Mouse (Mus musculus) lung, postnatal 14 days (tissue): ENCODE results near the gene Fam193a.

Source experiments
- DNase-seq: peaks from one replicate; pipeline ENCODE4 v3.0.0; 2021

The Fam193a gene

DNA sequence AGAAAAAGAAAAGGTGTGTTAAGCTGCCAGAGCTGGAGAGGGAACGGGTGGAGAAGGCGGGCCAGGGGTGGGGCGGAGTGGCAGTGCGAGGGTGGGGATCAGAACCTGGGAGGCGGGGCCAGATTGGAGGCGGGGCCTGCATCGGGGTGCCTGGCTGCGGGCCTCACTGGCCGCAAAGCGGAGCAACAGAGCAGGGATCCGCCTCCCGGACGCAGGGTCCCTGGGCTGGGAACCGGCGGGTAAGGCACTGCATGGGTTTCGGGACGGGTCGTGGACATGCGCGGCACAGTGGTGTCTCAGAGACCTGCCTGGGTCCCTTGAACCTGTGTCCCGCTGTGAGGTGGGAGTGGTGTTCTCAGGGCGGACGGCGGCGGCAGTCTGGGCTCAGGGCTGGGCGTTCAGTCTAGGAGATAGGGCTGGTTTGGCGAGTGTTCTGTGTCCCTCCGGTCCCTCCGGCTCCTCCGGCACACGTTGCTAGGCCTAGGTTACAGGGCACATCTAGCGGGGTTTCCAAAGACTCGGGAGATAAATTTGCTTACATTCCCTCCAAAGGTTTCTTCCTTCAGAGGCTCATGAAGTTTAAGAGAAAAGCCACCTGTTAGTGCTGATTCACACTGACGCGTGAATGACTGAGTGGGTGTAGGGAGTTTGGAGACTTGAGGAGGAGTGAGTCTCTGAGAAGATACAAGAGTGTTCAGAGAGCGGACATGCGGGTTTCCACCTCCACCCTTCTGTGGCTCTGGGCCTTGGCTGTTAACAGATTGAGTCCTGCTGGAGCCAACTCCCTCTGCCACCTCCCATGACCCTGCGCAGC, 156.1 kb downstream of the Fam193a start, which contains the start of gene Sh3bp2:
TSS of gene Sh3bp2 (plus strand) at position 176 of the 814 bp plus-strand sequence.
- peak; percentile 98 for DNase-seq

DNA sequence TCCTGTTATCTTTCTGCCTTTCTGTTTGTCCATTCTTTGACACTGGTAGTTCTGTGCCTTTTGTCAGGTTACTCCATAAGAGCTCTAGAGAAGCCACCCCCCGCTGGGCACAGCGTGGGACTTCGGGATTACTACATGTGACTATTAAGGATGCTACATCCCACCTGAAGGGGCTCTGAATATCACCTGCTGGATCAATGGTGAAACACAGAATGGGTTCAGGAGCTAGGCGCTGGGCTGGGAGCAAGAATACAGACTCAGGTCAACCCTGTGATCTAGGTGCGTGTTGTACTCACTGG, 156.7 kb downstream of the Fam193a start:
- DNase-seq, result no peak

- DNase-seq, result no peak
Measured at GRCm38 (mm10) chr5:34527352-34527751, 157.6 kb downstream of the Fam193a start.

DNA sequence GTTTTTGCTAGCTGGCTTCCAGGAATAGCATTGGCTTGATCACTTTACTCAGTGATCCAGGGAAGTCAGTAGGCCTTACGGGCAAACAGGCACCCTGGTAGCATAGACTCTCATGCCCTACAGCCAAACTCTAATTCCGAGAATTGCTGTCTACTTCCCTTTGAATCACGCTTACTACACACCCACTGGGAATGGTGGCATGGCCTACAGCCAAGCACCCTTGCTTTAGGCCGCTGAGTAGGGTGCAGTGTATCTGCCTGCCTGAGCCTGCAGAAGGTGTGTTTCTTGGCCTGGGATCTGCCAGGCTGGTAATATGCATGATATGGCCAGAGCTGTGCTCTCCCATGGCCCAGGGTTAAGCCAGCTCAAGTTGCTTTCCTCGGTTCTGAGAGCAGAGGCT, 159.0 kb downstream of the Fam193a start:
- DNase-seq, result no peak

- no peak for DNase-seq
Measured at GRCm38 (mm10) chr5:34530116-34530515, 160.4 kb downstream of the Fam193a start.

- DNase-seq, result no peak
Measured at GRCm38 (mm10) chr5:34530687-34531086, 161.0 kb downstream of the Fam193a start.

DNA sequence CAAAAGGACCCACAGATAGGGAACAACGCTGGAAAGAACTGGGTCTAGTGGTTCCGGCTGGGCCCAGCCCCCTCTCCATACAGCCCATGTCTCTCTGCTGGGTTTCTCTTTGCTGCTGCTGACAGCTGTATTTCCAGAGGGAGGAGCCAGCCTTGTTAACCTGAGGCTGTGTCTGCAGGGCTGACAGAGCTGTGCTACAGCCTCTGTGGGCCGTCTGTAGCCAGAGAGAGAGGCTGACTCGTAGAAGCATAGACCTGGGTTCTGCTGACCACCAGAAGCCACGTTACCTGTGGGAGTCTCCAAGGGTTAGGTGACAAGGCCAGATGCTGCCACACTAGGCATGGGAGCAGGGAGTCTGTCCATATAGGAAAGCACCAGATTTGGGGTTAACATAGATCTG, 163.3 kb downstream of the Fam193a start:
- DNase-seq, result no peak

GRCm38 (mm10) chr5:34533820-34534219, 164.1 kb downstream of the Fam193a start:
- no peak for DNase-seq

DNA sequence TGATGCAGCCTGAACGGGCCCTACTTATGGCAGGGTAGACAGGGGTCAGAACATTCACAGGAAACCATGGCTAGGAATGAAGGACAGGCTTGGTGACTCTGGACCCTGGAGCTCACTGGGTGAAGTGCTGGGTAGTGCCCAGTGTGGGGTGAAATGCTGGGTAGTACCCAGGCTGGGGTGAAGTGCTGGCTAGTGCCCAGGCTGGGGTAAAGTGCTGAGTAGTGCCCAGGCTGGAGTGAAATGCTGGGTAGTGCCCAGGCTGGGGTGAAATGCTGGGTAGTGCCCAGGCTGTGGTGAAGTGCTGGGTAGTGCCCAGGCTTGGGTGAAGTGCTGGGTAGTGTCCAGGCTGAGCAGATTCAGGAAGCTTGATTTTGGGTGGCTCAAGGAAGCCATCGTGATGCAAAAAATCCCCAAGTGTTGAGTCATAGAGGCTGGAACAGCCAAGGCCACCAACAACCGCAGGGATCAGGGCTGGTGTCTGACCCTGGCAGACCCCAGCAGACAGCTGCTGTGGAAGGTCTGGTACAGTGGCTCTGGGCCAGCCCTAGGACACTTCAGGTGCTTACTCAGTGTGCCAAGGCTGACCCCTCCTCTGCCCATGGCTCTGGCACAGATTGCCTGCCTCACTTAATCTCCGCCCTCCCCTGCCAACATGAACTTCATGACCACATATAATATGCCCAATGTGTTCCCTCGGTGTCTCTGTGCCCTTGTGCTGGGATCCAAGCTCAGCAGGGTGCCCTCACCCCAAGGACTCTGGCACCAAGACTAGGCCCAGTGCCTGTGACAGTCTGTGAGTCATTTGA, 165.2 kb downstream of the Fam193a start:
- DNase-seq, result no peak

DNA sequence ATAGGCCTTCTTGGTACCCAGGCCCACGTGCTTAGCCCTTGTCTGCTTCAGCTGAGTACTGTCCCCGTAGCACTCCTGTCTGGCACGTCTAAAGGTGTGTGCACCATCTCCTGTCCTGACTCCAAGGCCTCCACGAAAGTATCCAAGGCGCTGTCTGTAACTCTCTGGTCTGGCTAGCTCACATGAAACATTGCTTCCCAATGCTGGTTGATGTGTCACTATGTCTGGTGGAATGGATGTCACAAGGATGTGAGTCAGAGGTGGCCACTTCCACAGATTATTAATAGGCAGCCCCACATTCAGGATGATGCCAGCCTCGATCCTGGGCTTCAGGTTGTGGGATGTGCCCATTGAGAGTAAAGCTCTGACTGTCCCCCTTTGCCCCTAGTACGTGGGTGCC, 166.1 kb downstream of the Fam193a start:
- no peak for DNase-seq
